ENCODE assay signal across 13 mouse cellular contexts in the genomic region with DNA sequence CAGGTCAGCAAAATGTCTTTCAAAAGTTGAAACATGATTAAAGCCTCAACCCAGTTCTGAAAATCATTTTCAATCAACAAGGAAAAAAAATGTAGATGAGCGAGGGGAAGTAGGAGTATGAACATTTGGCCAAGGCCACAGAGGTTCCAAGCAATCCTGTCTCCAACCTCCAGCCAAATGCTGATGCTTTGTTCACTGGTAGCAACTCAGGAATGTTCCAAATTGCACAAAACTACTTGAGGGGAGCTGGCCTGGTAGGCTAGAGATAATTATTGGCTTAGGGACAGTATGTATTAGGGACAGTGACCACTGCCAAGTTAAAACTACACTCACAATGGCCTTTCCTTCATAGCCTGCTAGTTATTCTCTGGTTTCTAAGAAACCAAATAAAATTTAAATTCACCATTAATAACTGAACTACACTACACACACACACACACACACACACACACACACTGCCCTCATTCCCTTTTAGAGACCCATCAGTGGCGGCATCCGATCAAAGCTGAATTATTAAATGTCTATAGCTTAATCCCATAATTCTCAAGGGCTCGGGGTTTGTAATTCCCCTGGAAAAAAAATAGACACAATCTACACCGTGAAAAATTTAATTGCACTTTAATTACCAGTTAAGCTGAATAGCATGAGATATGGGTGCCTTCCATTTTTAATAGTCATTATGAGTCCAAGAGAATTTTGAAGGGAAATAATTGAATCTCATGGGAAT.
DNase-seq lines count a peak whose midpoint lies in the region; ATAC-seq and TF ChIP-seq lines count a peak whose summit lies in the region.
"Had no signal": no experiment of that assay in that cellular context is flagged by ENCODE, and none has a peak within 500 bp of the region (broad histone marks: within the 10 kb centered on the region; RNA-seq: fewer than 3 reads in every experiment).

No protein-coding gene starts in this region.

- peaks cover 2% of the 10 kb centered on the region; the same call in 1 of the 2 replicates for H3K4me1 ChIP-seq in heart, adult 2 months (ENCODE audit: control insufficient read depth, insufficient read depth, low read length)
- H3K4me1 ChIP-seq in midbrain, embryonic 13.5 days (replicated peaks) = peaks cover 8% of the 10 kb centered on the region; the same call in 1 of the 2 replicates
- H3K4me1 ChIP-seq in midbrain, embryonic 10.5 days = peaks cover 14% of the 10 kb centered on the region
- 0 out of 2 replicates have a peak, but pooled peaks cover 5% of the 10 kb centered on the region for H3K4me1 ChIP-seq in hindbrain, postnatal 0 days (ENCODE audit: insufficient read depth, low read length)
- H3K4me1 ChIP-seq: liver, embryonic 13.5 days; lung, embryonic 15.5 days had no signal

- DNase-seq in heart, adult 9 months (ENCODE audit: low spot score in 2 of 2) = peak; percentile 12 to 20
- no peak for DNase-seq in heart, adult 2 months
- DNase-seq in midbrain, embryonic 10.5 days (ENCODE audit: low spot score) = no peak
- peak; percentile 30 for DNase-seq in hindbrain, postnatal 0 days (ENCODE audit: low spot score)
- no peak for DNase-seq in T-cell, adult 2 months (ENCODE audit: low spot score)
- DNase-seq in right cerebral cortex, postnatal 25 days = no peak
- DNase-seq: gastrocnemius, adult 2 months; heart, postnatal 4 days; liver, embryonic 13.5 days had no signal

- H3K27ac ChIP-seq in heart, adult 2 months = no peak overlapping the region
- no peak overlapping the region for H3K27ac ChIP-seq in midbrain, embryonic 13.5 days
- no peak overlapping the region for H3K27ac ChIP-seq in midbrain, embryonic 10.5 days (replicated peaks)
- H3K27ac ChIP-seq in hindbrain, postnatal 0 days = no peak overlapping the region
- H3K27ac ChIP-seq: gastrocnemius, adult 2 months; limb, embryonic 12.5 days; liver, embryonic 13.5 days; lung, embryonic 15.5 days had no signal

- H3K4me3 ChIP-seq in heart, adult 2 months = no peak overlapping the region
- H3K4me3 ChIP-seq in midbrain, embryonic 13.5 days (replicated peaks) = no peak overlapping the region
- no peak overlapping the region for H3K4me3 ChIP-seq in midbrain, embryonic 10.5 days
- no peak overlapping the region for H3K4me3 ChIP-seq in hindbrain, postnatal 0 days (ENCODE audit: low read length)
- H3K4me3 ChIP-seq: gastrocnemius, adult 2 months; limb, embryonic 12.5 days; liver, embryonic 13.5 days; lung, embryonic 15.5 days had no signal

- H3K9ac ChIP-seq in heart, adult 2 months (ENCODE audit: low read depth, low read length) = no peak overlapping the region
- no peak overlapping the region for H3K9ac ChIP-seq in midbrain, embryonic 13.5 days (replicated peaks)
- no peak overlapping the region for H3K9ac ChIP-seq in hindbrain, postnatal 0 days (replicated peaks; ENCODE audit: low read length)
- H3K9ac ChIP-seq: limb, embryonic 12.5 days; liver, embryonic 13.5 days; lung, embryonic 15.5 days had no signal

- peak; percentile 44; the same call in 1 of the 2 replicates for ATAC-seq in midbrain, embryonic 13.5 days
- peak; percentile 44 for ATAC-seq in hindbrain, postnatal 0 days
- ATAC-seq: intestine, postnatal 0 days had no signal

- H3K4me2 ChIP-seq in midbrain, embryonic 13.5 days (replicated peaks) = no peak overlapping the region
- H3K4me2 ChIP-seq in hindbrain, postnatal 0 days (ENCODE audit: low read depth, low read length) = no peak overlapping the region
- H3K4me2 ChIP-seq: limb, embryonic 12.5 days; liver, embryonic 13.5 days; lung, embryonic 15.5 days had no signal

- TF ChIP-seq EP300 in heart, adult 2 months (IDR thresholded peaks at IDR 0.05; ENCODE audit: insufficient read depth, low read depth, low read length) = no peak

- no peaks in the 10 kb centered on the region; the same call in 1 of the 2 replicates for H3K79me2 ChIP-seq in heart, adult 2 months (replicated peaks; ENCODE audit: control insufficient read depth, insufficient read depth, low read length)

- no peaks in the 10 kb centered on the region for H3K9me3 ChIP-seq in midbrain, embryonic 13.5 days
- no peaks in the 10 kb centered on the region for H3K9me3 ChIP-seq in midbrain, embryonic 10.5 days (replicated peaks)
- H3K9me3 ChIP-seq in hindbrain, postnatal 0 days (ENCODE audit: low read length) = no peaks in the 10 kb centered on the region
- H3K9me3 ChIP-seq: liver, embryonic 13.5 days; lung, embryonic 15.5 days had no signal

- no peaks in the 10 kb centered on the region for H3K36me3 ChIP-seq in heart, adult 2 months (ENCODE audit: control insufficient read depth, insufficient read depth, low read length)
- no peaks in the 10 kb centered on the region for H3K36me3 ChIP-seq in midbrain, embryonic 13.5 days
- H3K36me3 ChIP-seq in midbrain, embryonic 10.5 days = no peaks in the 10 kb centered on the region
- H3K36me3 ChIP-seq in hindbrain, postnatal 0 days (ENCODE audit: insufficient read depth, low read length) = no peaks in the 10 kb centered on the region
- H3K36me3 ChIP-seq: limb, embryonic 12.5 days; liver, embryonic 13.5 days; lung, embryonic 15.5 days had no signal

- no peak for TF ChIP-seq CTCF in heart, adult 2 months (IDR thresholded peaks at IDR 0.05)
- no peak for TF ChIP-seq CTCF in hindbrain, postnatal 0 days (IDR thresholded peaks at IDR 0.05; ENCODE audit: low read depth)

- no peaks in the 10 kb centered on the region for H3K27me3 ChIP-seq in heart, adult 2 months (ENCODE audit: control insufficient read depth, insufficient read depth, low read length)
- no peaks in the 10 kb centered on the region for H3K27me3 ChIP-seq in midbrain, embryonic 13.5 days
- no peaks in the 10 kb centered on the region for H3K27me3 ChIP-seq in midbrain, embryonic 10.5 days (ENCODE audit: low read depth, poor library complexity, severe bottlenecking)
- no peaks in the 10 kb centered on the region for H3K27me3 ChIP-seq in hindbrain, postnatal 0 days (ENCODE audit: insufficient read depth, low read length)
- H3K27me3 ChIP-seq: limb, embryonic 12.5 days; liver, embryonic 13.5 days; lung, embryonic 15.5 days had no signal

- intact Hi-C loops in heart, adult 2 months (cut with DNase I) = no loop called here

- TF ChIP-seq POLR2A in heart, adult 2 months (IDR thresholded peaks at IDR 0.05; ENCODE audit: insufficient read depth, low read depth, low read length) = no peak

- 73% methylated on average over 5 of the region's 5 CpGs for WGBS in heart, adult 2 months
- 57% methylated on average over 5 of the region's 5 CpGs for WGBS in midbrain, embryonic 13.5 days
- WGBS in midbrain, embryonic 10.5 days = 93% methylated on average over 5 of the region's 5 CpGs
- WGBS in hindbrain, postnatal 0 days = 51% methylated on average over 5 of the region's 5 CpGs

Comparison
In these comparisons a context has a peak if more than half of its experiments do, and no peak if none do; other contexts are left out.
1. DNase-seq: peak in heart, adult 9 months (2 of 2) and hindbrain, postnatal 0 days (single experiment); none in heart, adult 2 months (0 of 2), midbrain, embryonic 10.5 days (single experiment), T-cell, adult 2 months (single experiment) and right cerebral cortex, postnatal 25 days (single experiment).